In genomic region chr9:100277361-100277760, GRCm38 (mm10) we compare ENCODE assay signal across 21 mouse cellular contexts.
"Had no signal": no experiment of that assay in that cellular context is flagged by ENCODE, and none has a peak within 500 bp of the region (broad histone marks: within the 10 kb centered on the region; RNA-seq: fewer than 3 reads in every experiment).

No protein-coding gene starts in this region.

- ATAC-seq: liver, embryonic 12.5 days; lung, postnatal 0 days; midbrain, embryonic 15.5 days had no signal

- H3K9ac ChIP-seq: limb, embryonic 13.5 days; liver, embryonic 12.5 days; liver, embryonic 15.5 days; midbrain, embryonic 12.5 days; midbrain, embryonic 15.5 days; neural tube, embryonic 12.5 days; neural tube, embryonic 15.5 days had no signal

- H3K4me3 ChIP-seq: layer of hippocampus, adult 2 months; left cerebral cortex, adult 2 months; limb, embryonic 10.5 days; limb, embryonic 13.5 days; liver, embryonic 12.5 days; liver, embryonic 15.5 days; midbrain, embryonic 12.5 days; midbrain, embryonic 15.5 days; neural tube, embryonic 12.5 days; neural tube, embryonic 15.5 days had no signal

- H3K4me1 ChIP-seq: liver, embryonic 12.5 days; liver, embryonic 15.5 days had no signal

- H3K4me2 ChIP-seq: limb, embryonic 13.5 days; liver, embryonic 12.5 days; liver, embryonic 15.5 days; midbrain, embryonic 12.5 days; midbrain, embryonic 15.5 days; neural tube, embryonic 12.5 days; neural tube, embryonic 15.5 days had no signal

- DNase-seq: kidney, adult 9 months; kidney, postnatal 25 days; layer of hippocampus, postnatal 36 days; liver; lung, adult 2 months; right cerebral cortex, adult 18-20 months; right cerebral cortex, postnatal 14 days; right cerebral cortex, postnatal 4 days; thymus, postnatal 25 days had no signal

- H3K36me3 ChIP-seq: limb, embryonic 10.5 days; limb, embryonic 13.5 days; liver, embryonic 12.5 days; liver, embryonic 15.5 days; midbrain, embryonic 12.5 days; midbrain, embryonic 15.5 days; neural tube, embryonic 12.5 days; neural tube, embryonic 15.5 days had no signal

- H3K27ac ChIP-seq: layer of hippocampus, adult 2 months; left cerebral cortex, adult 2 months; limb, embryonic 10.5 days; limb, embryonic 13.5 days; liver, embryonic 12.5 days; liver, embryonic 15.5 days; macrophage; midbrain, embryonic 12.5 days; midbrain, embryonic 15.5 days; neural tube, embryonic 12.5 days; neural tube, embryonic 15.5 days had no signal

- H3K9me3 ChIP-seq: limb, embryonic 10.5 days; limb, embryonic 13.5 days; liver, embryonic 12.5 days; liver, embryonic 15.5 days; midbrain, embryonic 12.5 days; midbrain, embryonic 15.5 days; neural tube, embryonic 12.5 days; neural tube, embryonic 15.5 days had no signal

- H3K27me3 ChIP-seq: limb, embryonic 13.5 days; liver, embryonic 12.5 days; liver, embryonic 15.5 days; neural tube, embryonic 12.5 days had no signal
